Mouse (Mus musculus) spleen, adult 2 months (tissue): ENCODE measurements around the gene Shkbp1.

Experiments used
- CTCF ChIP-seq: fragments of 200-500 bp; IDR thresholded peaks from 2 replicates; pipeline ENCODE4 v1.5.1; 2011; ENCODE audit warnings: mild to moderate bottlenecking, inconsistent platforms; ENCODE audit not compliant: insufficient read depth, insufficient read length, insufficient replicate concordance; ENCODE audit errors: extremely low read depth
- POLR2A ChIP-seq: fragments of 200-500 bp; IDR thresholded peaks from 2 replicates; pipeline ENCODE4 v1.6.1; 2011; ENCODE audit warnings: low read depth, low read length, inconsistent platforms

DNA sequence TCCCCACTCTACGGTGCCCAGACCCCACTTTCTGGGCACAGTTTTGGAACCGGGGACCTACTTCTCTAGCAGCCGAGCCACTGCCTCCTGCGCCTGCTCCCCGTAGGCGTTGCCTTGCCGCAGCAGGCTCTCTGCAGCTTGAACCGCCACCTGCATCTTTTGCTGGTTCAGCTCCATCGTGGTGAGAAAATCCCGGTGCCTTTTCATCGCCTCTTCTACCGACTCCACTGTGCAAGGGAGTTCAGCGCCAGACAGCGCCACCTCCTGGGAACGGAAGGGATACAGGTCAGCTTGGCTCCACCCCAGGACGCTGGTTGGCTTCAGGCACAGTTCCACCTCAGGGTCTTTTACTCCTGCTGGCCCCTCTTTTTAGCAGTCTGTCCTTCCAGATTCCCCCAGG, 46.9 kb upstream of the Shkbp1 start:
- TF ChIP-seq CTCF (peak; percentile 58; the same call in 1 of the 2 replicates), POLR2A (no peak)
